Mouse (Mus musculus): ENCODE data around the gene Ints5.

Ints5 gene

DNA sequence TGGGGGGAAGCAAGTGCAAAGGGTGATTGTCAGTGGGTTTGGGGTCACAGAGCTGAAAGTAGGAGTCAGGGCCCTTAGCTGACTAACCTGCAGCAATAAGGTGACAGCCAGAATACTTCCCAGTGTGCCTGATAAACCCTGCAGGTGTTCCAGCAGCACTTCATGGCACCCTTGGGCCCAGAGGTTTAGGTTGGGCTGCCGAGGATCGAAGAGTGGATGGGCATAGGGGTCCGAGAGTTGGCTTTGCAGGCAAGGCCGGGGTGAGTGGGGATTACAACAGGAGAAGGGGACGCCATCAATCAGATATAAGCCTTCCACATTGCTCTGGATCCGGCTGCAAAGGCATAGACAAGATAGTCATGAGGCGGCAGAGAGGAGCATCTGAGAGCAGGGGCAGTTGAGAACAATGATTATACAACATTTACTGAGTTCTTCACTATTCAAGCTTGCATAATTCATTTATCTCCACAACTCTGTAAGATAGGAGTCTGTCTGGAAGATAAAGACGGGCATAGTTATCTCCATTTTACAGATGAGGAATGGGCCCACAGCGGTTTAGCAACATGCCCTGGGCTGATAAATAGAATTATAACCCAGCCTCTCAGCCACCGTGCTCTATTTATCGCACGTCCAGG is 35.2 kb downstream of the Ints5 start:
- no peak for DNase-seq (ENCODE audit: low read depth in 1 of 2, low spot score in 2 of 2)

DNA sequence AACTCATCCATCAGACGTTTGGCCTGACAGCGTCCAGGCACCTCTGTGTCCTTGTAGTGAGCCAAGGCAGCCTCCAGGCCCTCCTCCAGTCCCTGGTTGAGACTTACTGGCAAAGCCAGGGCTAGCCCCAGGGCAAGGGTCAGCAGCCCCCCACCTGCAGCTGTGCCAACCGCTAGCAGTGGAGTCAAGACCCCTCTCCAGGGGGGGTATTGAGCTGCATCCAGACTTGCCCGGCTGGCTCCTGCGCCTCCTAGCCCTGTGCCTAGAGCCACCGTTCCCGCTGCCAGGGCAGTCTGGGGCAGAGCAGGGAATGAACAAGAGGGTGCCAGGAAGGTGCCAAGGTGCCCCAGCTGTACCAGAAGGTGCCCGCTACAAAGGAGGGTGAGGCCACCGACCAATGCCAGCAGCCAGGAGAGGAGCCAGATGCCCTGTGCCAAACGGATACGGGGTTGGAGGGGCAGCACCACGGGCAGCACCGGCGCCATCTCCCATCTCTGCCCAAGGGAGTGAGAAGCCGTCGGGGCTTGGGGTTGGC is 36.0 kb downstream of the Ints5 start:
- DNase-seq (ENCODE audit: low read depth in 1 of 2, low spot score in 2 of 2) = no peak

DNA sequence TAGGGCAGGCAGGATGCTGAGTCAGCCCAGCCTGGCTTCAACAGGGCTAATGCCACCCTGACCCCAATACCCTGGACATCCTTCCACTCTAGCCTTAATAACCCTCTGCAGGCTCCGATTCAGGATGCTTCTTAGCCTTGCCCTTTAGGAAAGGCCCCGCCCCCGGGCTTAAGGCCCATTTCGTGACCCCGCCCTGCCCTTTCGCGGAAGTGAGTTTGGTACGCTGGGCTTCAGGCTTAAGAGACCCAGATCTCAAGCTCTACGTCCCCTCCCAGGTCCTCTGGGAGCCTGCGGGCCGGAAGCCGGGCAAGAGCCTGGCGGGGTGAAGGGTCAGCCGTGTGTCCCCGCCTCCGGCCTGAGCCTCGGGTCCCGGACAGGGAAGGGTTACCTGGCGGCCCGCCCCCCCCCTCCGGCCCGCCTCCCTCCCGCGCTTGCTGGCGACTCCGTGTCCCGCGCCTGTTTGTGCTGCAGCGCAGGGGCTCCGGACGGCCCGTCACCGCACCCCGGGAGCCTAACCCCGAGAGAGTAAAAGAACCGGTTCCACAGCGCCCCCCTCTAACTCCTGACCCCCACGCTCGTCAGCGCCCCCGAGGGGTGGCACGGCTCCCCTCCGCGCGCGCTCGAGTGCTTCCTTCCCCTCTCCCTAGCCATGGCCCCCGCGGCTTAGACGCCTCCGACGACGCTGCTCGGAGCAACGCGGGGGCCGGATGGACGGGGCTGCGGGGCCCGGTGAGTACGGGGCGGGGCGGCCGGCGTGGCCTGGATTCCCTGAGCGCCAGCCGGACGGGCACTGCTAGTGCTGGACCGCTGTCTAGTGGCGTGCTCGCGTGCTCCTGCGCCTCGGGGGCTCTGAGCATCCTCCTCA is 36.7 kb downstream of the Ints5 start, which contains the start of the genes Rom1 and Eml3:
Gene Rom1 (minus strand): TSS at position 133 of the 865 bp plus-strand sequence.
Gene Eml3 (plus strand): TSS at position 329 of the 865 bp plus-strand sequence.
- DNase-seq (ENCODE audit: low read depth in 1 of 2, low spot score in 2 of 2) = peak; percentile 70 to 81

- no peak for DNase-seq (ENCODE audit: low read depth in 1 of 2, low spot score in 2 of 2)
Measured at GRCm38 (mm10) chr19:8930117-8930516, 37.3 kb downstream of the Ints5 start.

DNA sequence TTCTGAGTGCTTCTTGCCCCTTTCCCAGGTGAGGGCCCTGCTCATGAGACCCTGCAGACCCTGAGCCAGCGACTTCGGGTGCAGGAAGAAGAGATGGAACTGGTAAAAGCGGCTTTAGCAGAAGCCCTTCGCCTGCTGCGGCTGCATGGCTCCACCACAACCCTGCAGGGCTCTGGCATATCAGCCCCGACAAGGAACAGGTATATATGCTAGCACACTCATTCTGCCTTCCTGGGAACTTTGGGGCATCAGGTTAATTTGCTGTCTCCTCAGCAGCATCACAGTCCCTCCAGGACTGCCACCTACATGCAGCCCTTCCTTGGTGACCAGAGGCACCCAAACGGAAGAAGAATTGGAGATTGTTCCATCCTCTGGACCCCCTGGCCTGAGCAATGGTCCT is 38.0 kb downstream of the Ints5 start:
- DNase-seq (ENCODE audit: low read depth in 1 of 2, low spot score in 2 of 2) = no peak

- DNase-seq (ENCODE audit: low read depth in 1 of 2, low spot score in 2 of 2) = no peak
Measured at GRCm38 (mm10) chr19:8936736-8937135, 43.9 kb downstream of the Ints5 start.

DNA sequence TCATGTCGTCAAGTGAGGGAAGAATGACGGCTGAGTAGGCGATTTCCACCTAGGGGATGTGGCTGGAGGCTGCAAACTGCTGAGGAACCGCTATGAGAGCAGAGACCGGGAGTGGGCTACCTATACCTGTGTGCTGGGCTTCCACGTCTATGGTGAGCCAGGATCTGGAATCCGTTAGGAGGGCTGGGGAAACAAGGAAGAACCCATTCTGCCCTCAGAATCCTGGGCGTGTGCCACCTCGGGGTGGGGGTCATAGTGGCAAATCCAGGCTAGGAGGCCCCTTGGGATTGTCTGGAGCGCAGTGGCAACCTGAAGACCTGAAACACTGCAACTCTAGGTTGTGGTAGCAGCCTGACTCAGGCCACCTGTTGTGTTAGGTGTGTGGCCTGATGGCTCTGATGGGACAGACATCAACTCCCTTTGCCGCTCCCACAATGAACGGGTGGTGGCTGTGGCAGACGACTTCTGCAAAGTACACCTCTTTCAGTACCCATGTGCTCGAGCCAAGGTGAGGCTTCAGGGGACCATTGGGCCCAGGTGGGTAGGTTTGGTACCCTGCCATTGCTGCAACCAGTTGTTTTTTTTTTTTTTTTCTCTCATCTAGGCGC is 47.8 kb downstream of the Ints5 start:
- no peak for DNase-seq (ENCODE audit: low read depth in 1 of 2, low spot score in 2 of 2)

DNA sequence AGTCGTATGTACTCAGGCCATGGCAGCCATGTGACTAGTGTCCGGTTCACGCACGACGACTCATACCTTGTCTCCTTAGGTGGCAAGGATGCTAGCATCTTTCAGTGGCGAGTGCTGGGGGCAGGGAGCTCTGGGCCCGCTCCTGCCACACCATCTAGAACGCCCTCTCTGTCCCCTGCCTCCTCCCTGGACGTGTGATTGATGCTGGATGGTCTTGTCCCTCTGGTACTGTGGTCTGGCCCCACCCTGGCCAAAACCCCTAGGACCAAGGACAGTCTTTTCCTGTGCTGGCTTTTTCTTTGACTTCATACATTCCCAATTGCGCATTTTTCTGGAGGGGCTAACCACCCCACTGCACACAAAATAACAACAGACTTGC is 48.3 kb downstream of the Ints5 start:
- no peak for DNase-seq (ENCODE audit: low read depth in 1 of 2, low spot score in 2 of 2)

- peak; percentile 84 to 86 for DNase-seq (ENCODE audit: low read depth in 1 of 2, low spot score in 2 of 2)
Measured at GRCm38 (mm10) chr19:8941515-8942217, 48.9 kb downstream of the Ints5 start, which contains the start of gene Mta2. Mta2 (plus strand) TSS chr19:8941875.

GRCm38 (mm10) chr19:8942276-8942964 is 49.6 kb downstream of the Ints5 start:
- no peak for DNase-seq (ENCODE audit: low read depth in 1 of 2, low spot score in 2 of 2)

GRCm38 (mm10) chr19:8943047-8943446 is 50.2 kb downstream of the Ints5 start:
- DNase-seq (ENCODE audit: low read depth in 1 of 2, low spot score in 2 of 2) = no peak

DNA sequence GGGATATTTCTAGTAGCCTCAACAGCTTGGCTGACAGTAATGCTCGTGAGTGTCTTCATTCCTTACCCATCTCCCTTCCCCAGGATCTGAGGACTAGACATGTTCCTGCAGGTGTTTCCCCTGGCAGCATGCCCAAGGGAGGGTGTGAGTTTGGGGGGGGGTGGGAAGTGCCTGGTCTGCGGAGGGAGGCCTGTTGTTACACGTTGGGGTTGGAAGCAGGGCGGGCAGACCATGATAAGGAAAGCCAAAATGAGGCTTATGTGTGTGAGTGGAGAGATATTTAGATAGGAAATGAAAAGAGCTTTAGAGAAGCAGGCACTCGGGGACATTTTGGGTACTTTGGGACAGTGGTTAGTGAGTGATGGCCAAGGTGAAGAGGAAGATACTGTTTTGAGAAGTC is 51.3 kb downstream of the Ints5 start:
- no peak for DNase-seq (ENCODE audit: low read depth in 1 of 2, low spot score in 2 of 2)

GRCm38 (mm10) chr19:8944750-8945149 is 51.9 kb downstream of the Ints5 start:
- DNase-seq (ENCODE audit: low read depth in 1 of 2, low spot score in 2 of 2) = no peak

GRCm38 (mm10) chr19:8945251-8945650 is 52.4 kb downstream of the Ints5 start:
- DNase-seq (ENCODE audit: low read depth in 1 of 2, low spot score in 2 of 2) = no peak

DNA sequence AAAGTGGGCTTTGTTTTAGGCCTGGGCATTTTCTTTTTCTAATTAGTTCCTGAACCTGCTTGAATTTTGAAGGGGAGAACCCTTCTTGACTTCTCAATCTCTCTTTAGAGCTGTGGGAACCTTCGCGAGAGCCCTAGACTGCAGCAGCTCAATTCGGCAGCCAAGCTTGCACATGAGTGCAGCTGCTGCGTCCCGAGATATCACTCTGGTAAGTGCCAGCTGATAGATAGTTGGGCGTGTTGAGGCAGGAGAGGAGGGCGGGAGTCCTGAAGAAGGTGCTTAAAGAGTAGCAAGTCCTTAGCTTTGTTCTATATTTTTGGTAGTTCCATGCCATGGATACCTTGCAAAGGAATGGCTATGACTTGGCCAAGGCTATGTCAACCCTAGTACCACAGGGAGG is 54.1 kb downstream of the Ints5 start:
- DNase-seq (ENCODE audit: low read depth in 1 of 2, low spot score in 2 of 2) = no peak
